In genomic region chr13:43452843-43453605, GRCm38 (mm10) we compare ENCODE assay signal across 8 mouse cellular contexts. TPM values are rescaled to one million over a fixed set of nuclear protein-coding genes. Genes with fewer than 3 reads are reported as not detected.
DNase-seq lines count a peak whose midpoint lies in the region; ATAC-seq and TF ChIP-seq lines count a peak whose summit lies in the region.

No protein-coding gene starts in this region.

- no peaks in the 10 kb centered on the region for H3K27me3 ChIP-seq in forebrain, embryonic 15.5 days
- no peaks in the 10 kb centered on the region for H3K27me3 ChIP-seq in forebrain, embryonic 13.5 days
- no peaks in the 10 kb centered on the region for H3K27me3 ChIP-seq in liver, adult 2 months (ENCODE audit: control insufficient read depth, insufficient read depth, low read length)
- no peaks in the 10 kb centered on the region for H3K27me3 ChIP-seq in neural tube, embryonic 13.5 days

- WGBS in forebrain, embryonic 15.5 days, result 28% methylated on average over 7 of the region's 7 CpGs
- WGBS in forebrain, embryonic 13.5 days, result 32% methylated on average over 7 of the region's 7 CpGs
- WGBS in liver, adult 2 months, result 47% methylated on average over 7 of the region's 7 CpGs
- WGBS in neural tube, embryonic 13.5 days, result 24% methylated on average over 7 of the region's 7 CpGs

- peaks cover 37% of the 10 kb centered on the region; the same call in 1 of the 2 replicates for H3K79me2 ChIP-seq in liver, adult 2 months (ENCODE audit: control insufficient read depth, insufficient read depth, low read length)

- no peaks in the 10 kb centered on the region for H3K36me3 ChIP-seq in forebrain, embryonic 15.5 days
- no peaks in the 10 kb centered on the region for H3K36me3 ChIP-seq in forebrain, embryonic 13.5 days (ENCODE audit: poor library complexity, severe bottlenecking)
- H3K36me3 ChIP-seq in liver, adult 2 months (ENCODE audit: control insufficient read depth, insufficient read depth, low read length), result no peaks in the 10 kb centered on the region
- H3K36me3 ChIP-seq in neural tube, embryonic 13.5 days, result no peaks in the 10 kb centered on the region

- H3K9me3 ChIP-seq in forebrain, embryonic 15.5 days, result no peaks in the 10 kb centered on the region
- H3K9me3 ChIP-seq in forebrain, embryonic 13.5 days (replicated peaks), result no peaks in the 10 kb centered on the region
- H3K9me3 ChIP-seq in neural tube, embryonic 13.5 days, result no peaks in the 10 kb centered on the region

- no peak for DNase-seq in liver, adult 2 months (ENCODE audit: extremely low read depth, low read depth, low spot score)
- DNase-seq in liver, result no peak
- no peak for DNase-seq in layer of hippocampus, adult 9-11 months
- DNase-seq in urinary bladder, adult 2 months (ENCODE audit: low spot score), result no peak

- H3K4me2 ChIP-seq in forebrain, embryonic 15.5 days (replicated peaks), result no peak overlapping the region
- no peak overlapping the region for H3K4me2 ChIP-seq in forebrain, embryonic 13.5 days
- no peak overlapping the region for H3K4me2 ChIP-seq in neural tube, embryonic 13.5 days

- no peak for TF ChIP-seq CTCF in liver, adult 2 months (IDR thresholded peaks at IDR 0.05; ENCODE audit: low read depth, low read length)

- ATAC-seq in forebrain, embryonic 15.5 days (replicated peaks), result no peak
- ATAC-seq in forebrain, embryonic 13.5 days, result no peak
- peak; percentile 84 for ATAC-seq in activated CD4-positive, CD25-positive, alpha-beta regulatory T cell, adult 4 months
- no peak for ATAC-seq in neural tube, embryonic 13.5 days (ENCODE audit: low read depth)

- H3K9ac ChIP-seq in forebrain, embryonic 15.5 days (replicated peaks), result no peak overlapping the region
- H3K9ac ChIP-seq in forebrain, embryonic 13.5 days, result no peak overlapping the region
- no peak overlapping the region for H3K9ac ChIP-seq in liver, adult 2 months (ENCODE audit: low read depth, low read length)
- H3K9ac ChIP-seq in neural tube, embryonic 13.5 days, result no peak overlapping the region

- 0 out of 2 replicates have a peak overlapping the region, but pooled peaks have one; percentile 20 for H3K27ac ChIP-seq in forebrain, embryonic 15.5 days (replicated peaks)
- no peak overlapping the region for H3K27ac ChIP-seq in forebrain, embryonic 13.5 days
- H3K27ac ChIP-seq in liver, adult 2 months (replicated peaks; ENCODE audit: insufficient read depth, low read depth, low read length), result peak overlapping the region; percentile 9; the same call in 1 of the 2 replicates
- 0 out of 2 replicates have a peak overlapping the region, but pooled peaks have one; percentile 14 for H3K27ac ChIP-seq in neural tube, embryonic 13.5 days (replicated peaks)

- H3K4me1 ChIP-seq in forebrain, embryonic 15.5 days, result peaks cover 19% of the 10 kb centered on the region
- peaks cover 16% of the 10 kb centered on the region for H3K4me1 ChIP-seq in forebrain, embryonic 13.5 days
- peaks cover 22% of the 10 kb centered on the region for H3K4me1 ChIP-seq in liver, adult 2 months (ENCODE audit: control insufficient read depth, insufficient read depth, low read length)
- peaks cover 18% of the 10 kb centered on the region for H3K4me1 ChIP-seq in neural tube, embryonic 13.5 days (replicated peaks)

- no peak for TF ChIP-seq POLR2A in liver, adult 2 months (IDR thresholded peaks at IDR 0.05; ENCODE audit: extremely low read depth, insufficient read depth, low read length)

- no peak overlapping the region for H3K4me3 ChIP-seq in forebrain, embryonic 15.5 days
- H3K4me3 ChIP-seq in forebrain, embryonic 13.5 days, result no peak overlapping the region
- no peak overlapping the region for H3K4me3 ChIP-seq in liver, adult 2 months (ENCODE audit: insufficient read depth, low read depth, low read length)
- H3K4me3 ChIP-seq in neural tube, embryonic 13.5 days, result no peak overlapping the region

RNA-seq across cellular contexts. Expression of gene Ranbp9, which starts 28.1 kb away (rescaled TPM):
- 13.1 and 13.2 TPM in 2 replicates for polyA plus RNA-seq in forebrain, embryonic 15.5 days (2015; fragmentation: Nextera tagmentation; extraction: Ambion mirVana)
- 12.4 and 12.7 TPM in 2 replicates for polyA plus RNA-seq in forebrain, embryonic 13.5 days (2015; fragmentation: Nextera tagmentation; extraction: Ambion mirVana)
- total RNA-seq in liver, adult 2 months (2014; rRNA removed), result 27.8 and 32.8 TPM in 2 replicates
- polyA plus RNA-seq in liver, adult 2 months (2012; rRNA removed), result 10.6 and 17.8 TPM in 2 replicates
- polyA plus RNA-seq in activated CD4-positive, CD25-positive, alpha-beta regulatory T cell, adult 4 months (2017; shearing (Covaris generic)), result 10 to 100 TPM; 28.5 to 32.8 TPM
- 13.3 and 14.2 TPM in 2 replicates for polyA plus RNA-seq in neural tube, embryonic 13.5 days (2015; fragmentation: Nextera tagmentation; extraction: Ambion mirVana)
- 32.7 and 36.6 TPM in 2 replicates for polyA plus RNA-seq in urinary bladder, adult 2 months (2012; rRNA removed)

RNA-seq across cellular contexts. Expression of gene Nol7, which starts 54.8 kb away (rescaled TPM):
- polyA plus RNA-seq in forebrain, embryonic 15.5 days (2015; fragmentation: Nextera tagmentation; extraction: Ambion mirVana), result 177 and 189 TPM in 2 replicates
- polyA plus RNA-seq in forebrain, embryonic 13.5 days (2015; fragmentation: Nextera tagmentation; extraction: Ambion mirVana), result 197 and 228 TPM in 2 replicates
- total RNA-seq in liver, adult 2 months (2014; rRNA removed), result 50.3 and 55.5 TPM in 2 replicates
- 48.9 and 55.5 TPM in 2 replicates for polyA plus RNA-seq in liver, adult 2 months (2012; rRNA removed)
- 100 to 1,000 TPM; 146 to 156 TPM for polyA plus RNA-seq in activated CD4-positive, CD25-positive, alpha-beta regulatory T cell, adult 4 months (2017; shearing (Covaris generic))
- 159 and 170 TPM in 2 replicates for polyA plus RNA-seq in neural tube, embryonic 13.5 days (2015; fragmentation: Nextera tagmentation; extraction: Ambion mirVana)
- polyA plus RNA-seq in urinary bladder, adult 2 months (2012; rRNA removed), result 122 and 125 TPM in 2 replicates
